Mouse (Mus musculus) mouse trophoblast stem cell (cell line): Measurements from ENCODE around the gene Fbxw9.

Experiments
- in situ Hi-C, 2 experiments: fragments of 300-500 bp; cut with MseI, MboI; formaldehyde crosslinking; loops; 2 replicates in 1 of 2; 3 replicates in 1 of 2; pipeline ENCODE4 v1.15.1; 2025

Gene Fbxw9

GRCm38 (mm10) chr8:85059879-85060616 lies at the start of gene Fbxw9:
Gene Fbxw9, plus strand, starts transcription at chr8:85060055.
- in situ Hi-C loops, result no loop called here

GRCm38 (mm10) chr8:85011242-85011641 lies 48.6 kb upstream of the Fbxw9 start:
- in situ Hi-C loops, result no loop called here

GRCm38 (mm10) chr8:85013230-85013840 lies 46.5 kb upstream of the Fbxw9 start:
- in situ Hi-C loops, result no loop called here

- in situ Hi-C loops, result no loop called here
Measured at GRCm38 (mm10) chr8:85014431-85014830, 45.4 kb upstream of the Fbxw9 start, which contains the start of gene Best2. Gene Best2, minus strand, starts transcription at chr8:85014531.

- in situ Hi-C loops, result no loop called here
Measured at GRCm38 (mm10) chr8:85016724-85017123, 43.1 kb upstream of the Fbxw9 start.

GRCm38 (mm10) chr8:85017209-85017608 lies 42.6 kb upstream of the Fbxw9 start:
- in situ Hi-C loops, result no loop called here

GRCm38 (mm10) chr8:85021514-85022055 lies 38.3 kb upstream of the Fbxw9 start:
- in situ Hi-C loops, result no loop called here

- in situ Hi-C loops, result no loop called here
Measured at GRCm38 (mm10) chr8:85023846-85024245, 36.0 kb upstream of the Fbxw9 start.

- in situ Hi-C loops, result no loop called here
Measured at GRCm38 (mm10) chr8:85025098-85025932, 34.5 kb upstream of the Fbxw9 start, which contains the start of gene Asna1. Gene Asna1, minus strand, starts transcription at chr8:85025281.

GRCm38 (mm10) chr8:85026670-85027515 lies 33.0 kb upstream of the Fbxw9 start, which contains the start of gene Trir:
Gene Trir, plus strand, starts transcription at chr8:85026823.
- in situ Hi-C loops, result no loop called here

- in situ Hi-C loops, result no loop called here
Measured at GRCm38 (mm10) chr8:85027516-85027855, 32.4 kb upstream of the Fbxw9 start.

- in situ Hi-C loops, result no loop called here
Measured at GRCm38 (mm10) chr8:85027922-85028321, 31.9 kb upstream of the Fbxw9 start.

- in situ Hi-C loops, result no loop called here
Measured at GRCm38 (mm10) chr8:85029271-85029670, 30.6 kb upstream of the Fbxw9 start.

- in situ Hi-C loops, result no loop called here
Measured at GRCm38 (mm10) chr8:85032622-85033311, 27.1 kb upstream of the Fbxw9 start.

- in situ Hi-C loops, result no loop called here
Measured at GRCm38 (mm10) chr8:85033867-85034266, 26.0 kb upstream of the Fbxw9 start.

- in situ Hi-C loops, result no loop called here
Measured at GRCm38 (mm10) chr8:85034764-85035163, 25.1 kb upstream of the Fbxw9 start.

- in situ Hi-C loops, result no loop called here
Measured at GRCm38 (mm10) chr8:85035165-85035727, 24.6 kb upstream of the Fbxw9 start.

GRCm38 (mm10) chr8:85035728-85036310 lies 24.0 kb upstream of the Fbxw9 start:
- in situ Hi-C loops, result no loop called here

- in situ Hi-C loops, result no loop called here
Measured at GRCm38 (mm10) chr8:85036381-85036717, 23.5 kb upstream of the Fbxw9 start.
